Mouse (Mus musculus) cerebellum, postnatal 4 days (tissue): Measurements from ENCODE around the gene Zdhhc7.

Experiments used
- DNase-seq, 2 experiments: peaks; one replicate each; pipeline ENCODE4 v3.0.0; 2022; ENCODE audit warnings: low spot score in 2 of 2, mixed read lengths in 1 of 2

Zdhhc7 gene

DNA sequence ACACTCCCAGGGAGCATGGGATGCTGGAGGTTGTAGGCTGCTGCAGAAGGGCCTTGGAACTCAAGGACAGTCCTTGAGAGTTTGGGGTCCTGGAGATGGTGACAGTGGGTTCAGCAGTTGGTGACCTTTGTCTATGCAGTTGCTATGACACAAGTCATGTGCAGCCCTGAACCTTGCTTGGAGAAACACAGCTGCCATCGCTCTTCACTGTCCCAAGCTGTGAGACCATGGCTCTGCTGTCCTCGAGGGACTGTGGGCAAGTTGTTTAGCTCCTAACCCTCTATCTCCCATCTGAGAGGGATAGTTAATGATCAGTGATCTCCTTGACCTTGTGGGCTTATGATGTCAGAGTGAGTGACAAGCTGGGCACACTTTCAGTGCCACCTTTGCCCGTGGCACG, 64.7 kb downstream of the Zdhhc7 start:
- no peak for DNase-seq

DNA sequence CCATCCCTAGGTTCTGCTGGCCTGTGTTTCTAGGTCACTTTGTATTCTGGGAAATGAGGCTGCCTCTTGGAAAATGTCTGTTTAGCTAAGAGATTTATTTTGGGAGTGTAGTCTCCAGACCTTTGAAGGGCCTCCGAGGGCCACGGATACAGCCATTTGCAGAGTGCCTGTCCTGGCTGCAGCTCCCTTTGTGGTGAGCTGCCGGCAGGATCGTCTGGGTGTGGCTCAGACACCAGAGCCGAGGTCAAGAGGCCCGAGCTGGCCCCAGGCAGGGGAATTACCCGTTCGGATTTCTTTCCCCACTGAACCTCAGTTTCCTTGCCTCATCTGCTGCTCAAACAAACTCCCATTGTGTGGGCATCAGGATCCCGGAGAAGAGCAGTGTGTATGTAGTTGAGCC, 65.2 kb downstream of the Zdhhc7 start:
- no peak for DNase-seq

- DNase-seq = no peak
These were observed 66.8 kb downstream of the Zdhhc7 start for GRCm38 (mm10) chr8:120034471-120034870.

- peak in 1 of 2 experiments; percentile 29 for DNase-seq
These were observed 68.6 kb downstream of the Zdhhc7 start for GRCm38 (mm10) chr8:120032549-120033208.
